Mouse (Mus musculus): ENCODE data around the gene Slc25a11.

The Slc25a11 gene

GRCm38 (mm10) chr11:70668335-70668770 is 21.1 kb upstream of the Slc25a11 start:
- DNase-seq (ENCODE audit: low read depth in 2 of 2, low spot score in 2 of 2) = no peak

GRCm38 (mm10) chr11:70667271-70668150 is 20.2 kb upstream of the Slc25a11 start:
- no peak for DNase-seq (ENCODE audit: low read depth in 2 of 2, low spot score in 2 of 2)

GRCm38 (mm10) chr11:70666687-70667086 is 19.4 kb upstream of the Slc25a11 start:
- no peak for DNase-seq (ENCODE audit: low read depth in 2 of 2, low spot score in 2 of 2)

GRCm38 (mm10) chr11:70664741-70665140 is 17.5 kb upstream of the Slc25a11 start:
- DNase-seq (ENCODE audit: low read depth in 2 of 2, low spot score in 2 of 2) = no peak

- no peak for DNase-seq (ENCODE audit: low read depth in 2 of 2, low spot score in 2 of 2)
Observed at GRCm38 (mm10) chr11:70663957-70664356, 16.7 kb upstream of the Slc25a11 start.

- DNase-seq (ENCODE audit: low read depth in 2 of 2, low spot score in 2 of 2) = no peak
Observed at GRCm38 (mm10) chr11:70663101-70663500, 15.8 kb upstream of the Slc25a11 start.

GRCm38 (mm10) chr11:70660571-70660970 is 13.3 kb upstream of the Slc25a11 start:
- no peak for DNase-seq (ENCODE audit: low read depth in 2 of 2, low spot score in 2 of 2)

GRCm38 (mm10) chr11:70658942-70659341 is 11.7 kb upstream of the Slc25a11 start:
- DNase-seq (ENCODE audit: low read depth in 2 of 2, low spot score in 2 of 2) = no peak

- no peak for DNase-seq (ENCODE audit: low read depth in 2 of 2, low spot score in 2 of 2)
Observed at GRCm38 (mm10) chr11:70658521-70658920, 11.2 kb upstream of the Slc25a11 start.

GRCm38 (mm10) chr11:70657991-70658390 is 10.7 kb upstream of the Slc25a11 start:
- DNase-seq (ENCODE audit: low read depth in 2 of 2, low spot score in 2 of 2) = no peak

- DNase-seq (ENCODE audit: low read depth in 2 of 2, low spot score in 2 of 2) = no peak
Observed at GRCm38 (mm10) chr11:70657573-70657972, 10.3 kb upstream of the Slc25a11 start.

- no peak for DNase-seq (ENCODE audit: low read depth in 2 of 2, low spot score in 2 of 2)
Observed at GRCm38 (mm10) chr11:70656964-70657363, 9.7 kb upstream of the Slc25a11 start, which contains the start of gene Eno3. Gene Eno3, plus strand, starts transcription at chr11:70657202.

GRCm38 (mm10) chr11:70656456-70656927 is 9.2 kb upstream of the Slc25a11 start:
- no peak for DNase-seq (ENCODE audit: low read depth in 2 of 2, low spot score in 2 of 2)

GRCm38 (mm10) chr11:70655571-70656455 is 8.5 kb upstream of the Slc25a11 start:
- peak; percentile 26 for DNase-seq (ENCODE audit: low read depth in 2 of 2, low spot score in 2 of 2)

GRCm38 (mm10) chr11:70654923-70655570 is 7.8 kb upstream of the Slc25a11 start:
- DNase-seq (ENCODE audit: low read depth in 2 of 2, low spot score in 2 of 2) = peak; percentile 50 to 68

- DNase-seq (ENCODE audit: low read depth in 2 of 2, low spot score in 2 of 2) = peak; percentile 64 to 67
Observed at GRCm38 (mm10) chr11:70654198-70654922, 7.1 kb upstream of the Slc25a11 start, which contains the start of gene Pfn1. Gene Pfn1, minus strand, starts transcription at chr11:70654644.

- DNase-seq (ENCODE audit: low read depth in 2 of 2, low spot score in 2 of 2) = peak; percentile 41 to 51
Observed at GRCm38 (mm10) chr11:70653345-70654197, 6.3 kb upstream of the Slc25a11 start.

GRCm38 (mm10) chr11:70652884-70653344 is 5.6 kb upstream of the Slc25a11 start:
- peak in 1 of 2 experiments; percentile 37 for DNase-seq (ENCODE audit: low read depth in 2 of 2, low spot score in 2 of 2)
